Mouse (Mus musculus) erythroblast, embryonic 14.5 days (primary cell): ENCODE measurements around the gene Cav2.

Experiments
- GATA1 ChIP-seq: IDR thresholded peaks from 2 replicates; pipeline ENCODE4 v1.6.1; 2012; ENCODE audit warnings: low read length, inconsistent platforms, mixed read lengths
- TAL1 ChIP-seq: IDR thresholded peaks from 3 replicates; pipeline ENCODE4 v1.6.1; 2012; ENCODE audit warnings: low read length, inconsistent platforms, mixed read lengths

DNA sequence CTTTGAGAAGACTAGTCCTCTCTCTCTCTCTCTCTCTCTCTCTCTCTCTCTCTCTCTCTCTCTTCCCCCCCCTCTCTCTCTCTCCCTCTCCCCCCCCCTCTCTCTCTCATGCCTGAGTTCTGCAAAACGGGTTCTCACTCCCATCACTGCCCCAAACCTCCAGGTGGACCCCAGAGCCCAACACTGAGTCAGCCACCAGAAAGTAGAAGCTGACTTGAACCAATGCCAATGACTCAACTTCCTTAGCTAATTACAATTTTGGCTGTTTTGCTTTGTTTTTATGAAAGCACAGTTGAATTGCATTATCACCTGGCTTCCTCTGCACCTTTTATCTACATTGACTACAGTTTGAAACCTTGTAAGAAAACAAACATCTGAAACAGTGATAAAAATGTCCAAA is 37.0 kb downstream of the Cav2 start:
- TF ChIP-seq GATA1 (no peak), TAL1 (no peak)
